Mouse (Mus musculus) megakaryocyte, embryonic 14.5 days (primary cell): ENCODE data around the gene Zfp988. TPM values are rescaled to one million over a fixed set of nuclear protein-coding genes. Genes with fewer than 3 reads are reported as not detected.
"Not testable (repeated sequence)": the region's sequence is repeated elsewhere in the genome, so short reads cannot be mapped to it uniquely, and the experiment has no call there.

Experiments
- H3K27me3 ChIP-seq: replicated peaks from 2 replicates; pipeline ENCODE3; 2012; ENCODE audit warnings: inconsistent platforms
- H3K36me3 ChIP-seq: replicated peaks from 2 replicates; pipeline ENCODE3; 2012; ENCODE audit warnings: low read length, inconsistent platforms, mixed read lengths
- H3K4me1 ChIP-seq: 2 replicates; pipeline ENCODE4 v1.6.1; 2012; ENCODE audit warnings: inconsistent platforms
- H3K4me3 ChIP-seq: replicated peaks from 2 replicates; pipeline ENCODE3; 2012; ENCODE audit warnings: moderate library complexity, mild to moderate bottlenecking, inconsistent platforms
- H3K9me3 ChIP-seq: 2 replicates; pipeline ENCODE4 v1.6.1; 2012; ENCODE audit warnings: inconsistent platforms
- FLI1 ChIP-seq: IDR thresholded peaks from 2 replicates; pipeline ENCODE4 v1.6.1; 2012; ENCODE audit warnings: low read length, inconsistent platforms, mixed read lengths
- GATA1 ChIP-seq: IDR thresholded peaks from 3 replicates; pipeline ENCODE4 v1.6.1; 2012; ENCODE audit warnings: mixed read lengths, low read length, inconsistent platforms, borderline replicate concordance
- polyA plus RNA-seq: library from polyadenylated mRNA; stranded (reverse); fragments of >175 nt; gene quantifications from 2 replicates; pipeline ENCODE4 v1.2.3, GENCODE M21; 2012; ENCODE audit warnings: low replicate concordance; ENCODE audit not compliant: insufficient read depth

Gene Zfp988
- polyA plus RNA-seq, 1 experiment: not detected

GRCm38 (mm10) chr4:147338032-147338610 is 32.6 kb downstream of the Zfp988 start:
- Histone ChIP-seq H3K36me3 (no peaks in the 10 kb centered on the region), H3K9me3 (peaks cover 52% of the 10 kb centered on the region), H3K27me3 (no peaks in the 10 kb centered on the region), H3K4me1 (no peaks in the 10 kb centered on the region), H3K4me3 (no peak overlapping the region)
- TF ChIP-seq GATA1 (no peak), FLI1 (no peak)

GRCm38 (mm10) chr4:147338706-147339105 is 33.2 kb downstream of the Zfp988 start:
- not testable (repeated sequence) for H3K4me1 ChIP-seq, H3K27me3 ChIP-seq, H3K36me3 ChIP-seq, H3K4me3 ChIP-seq
- peaks cover 58% of the 10 kb centered on the region for H3K9me3 ChIP-seq

- not testable (repeated sequence) for H3K4me1 ChIP-seq, H3K36me3 ChIP-seq, H3K27me3 ChIP-seq, H3K4me3 ChIP-seq
- peaks cover 58% of the 10 kb centered on the region for H3K9me3 ChIP-seq
Measured at GRCm38 (mm10) chr4:147339601-147340219, 34.2 kb downstream of the Zfp988 start.

- H3K27me3 ChIP-seq, H3K4me1 ChIP-seq, H3K4me3 ChIP-seq, H3K36me3 ChIP-seq: not testable (repeated sequence)
- peaks cover 56% of the 10 kb centered on the region for H3K9me3 ChIP-seq
Measured at GRCm38 (mm10) chr4:147340236-147340635, 34.8 kb downstream of the Zfp988 start.

- not testable (repeated sequence) for H3K4me3 ChIP-seq, H3K36me3 ChIP-seq, H3K27me3 ChIP-seq, H3K4me1 ChIP-seq
- H3K9me3 ChIP-seq: peaks cover 49% of the 10 kb centered on the region
Measured at GRCm38 (mm10) chr4:147340876-147341275, 35.4 kb downstream of the Zfp988 start.

- Histone ChIP-seq H3K9me3 (peaks cover 34% of the 10 kb centered on the region), H3K4me3 (peak overlapping the region; percentile 57)
- not testable (repeated sequence) for H3K4me1 ChIP-seq, H3K36me3 ChIP-seq, H3K27me3 ChIP-seq
Measured at GRCm38 (mm10) chr4:147343042-147343908, 37.8 kb downstream of the Zfp988 start.

- H3K9me3 ChIP-seq: peaks cover 38% of the 10 kb centered on the region
- H3K4me3 ChIP-seq, H3K27me3 ChIP-seq: not testable (repeated sequence)
Measured at GRCm38 (mm10) chr4:147345061-147345554, 39.6 kb downstream of the Zfp988 start.

GRCm38 (mm10) chr4:147346361-147347035 is 41.0 kb downstream of the Zfp988 start:
- H3K9me3 ChIP-seq: peaks cover 43% of the 10 kb centered on the region
- H3K4me1 ChIP-seq, H3K4me3 ChIP-seq, H3K36me3 ChIP-seq, H3K27me3 ChIP-seq: not testable (repeated sequence)

More at GRCm38 (mm10) chr4:147345061-147345554, 39.6 kb downstream of the Zfp988 start:
- not testable (repeated sequence) for H3K4me1 ChIP-seq, H3K36me3 ChIP-seq

GRCm38 (mm10) chr4:147347300-147347699 is 41.8 kb downstream of the Zfp988 start:
- H3K9me3 ChIP-seq: peaks cover 43% of the 10 kb centered on the region
- H3K36me3 ChIP-seq, H3K4me1 ChIP-seq: not testable (repeated sequence)

GRCm38 (mm10) chr4:147347880-147348279 is 42.4 kb downstream of the Zfp988 start:
- H3K4me3 ChIP-seq, H3K36me3 ChIP-seq: not testable (repeated sequence)
- peaks cover 44% of the 10 kb centered on the region for H3K9me3 ChIP-seq

More at GRCm38 (mm10) chr4:147347300-147347699, 41.8 kb downstream of the Zfp988 start:
- H3K27me3 ChIP-seq, H3K4me3 ChIP-seq: not testable (repeated sequence)

GRCm38 (mm10) chr4:147348401-147348800 is 42.9 kb downstream of the Zfp988 start:
- not testable (repeated sequence) for H3K36me3 ChIP-seq, H3K4me1 ChIP-seq, H3K27me3 ChIP-seq, H3K4me3 ChIP-seq
- peaks cover 39% of the 10 kb centered on the region for H3K9me3 ChIP-seq

More at GRCm38 (mm10) chr4:147347880-147348279, 42.4 kb downstream of the Zfp988 start:
- not testable (repeated sequence) for H3K27me3 ChIP-seq, H3K4me1 ChIP-seq

- not testable (repeated sequence) for H3K4me3 ChIP-seq, H3K4me1 ChIP-seq
Measured at GRCm38 (mm10) chr4:147348906-147349686, 43.6 kb downstream of the Zfp988 start.

GRCm38 (mm10) chr4:147349687-147350415 is 44.4 kb downstream of the Zfp988 start:
- not testable (repeated sequence) for H3K27me3 ChIP-seq, H3K4me3 ChIP-seq, H3K36me3 ChIP-seq, H3K4me1 ChIP-seq
- peaks cover 38% of the 10 kb centered on the region for H3K9me3 ChIP-seq

More at GRCm38 (mm10) chr4:147348906-147349686, 43.6 kb downstream of the Zfp988 start:
- not testable (repeated sequence) for H3K27me3 ChIP-seq, H3K36me3 ChIP-seq
- H3K9me3 ChIP-seq: peaks cover 36% of the 10 kb centered on the region

GRCm38 (mm10) chr4:147350541-147350940 is 45.1 kb downstream of the Zfp988 start:
- peaks cover 38% of the 10 kb centered on the region for H3K9me3 ChIP-seq
- not testable (repeated sequence) for H3K36me3 ChIP-seq, H3K27me3 ChIP-seq, H3K4me1 ChIP-seq
- H3K4me3 ChIP-seq: peak overlapping the region; percentile 30
